Mouse (Mus musculus): ENCODE results near the gene Cenpv.

Gene Cenpv

DNA sequence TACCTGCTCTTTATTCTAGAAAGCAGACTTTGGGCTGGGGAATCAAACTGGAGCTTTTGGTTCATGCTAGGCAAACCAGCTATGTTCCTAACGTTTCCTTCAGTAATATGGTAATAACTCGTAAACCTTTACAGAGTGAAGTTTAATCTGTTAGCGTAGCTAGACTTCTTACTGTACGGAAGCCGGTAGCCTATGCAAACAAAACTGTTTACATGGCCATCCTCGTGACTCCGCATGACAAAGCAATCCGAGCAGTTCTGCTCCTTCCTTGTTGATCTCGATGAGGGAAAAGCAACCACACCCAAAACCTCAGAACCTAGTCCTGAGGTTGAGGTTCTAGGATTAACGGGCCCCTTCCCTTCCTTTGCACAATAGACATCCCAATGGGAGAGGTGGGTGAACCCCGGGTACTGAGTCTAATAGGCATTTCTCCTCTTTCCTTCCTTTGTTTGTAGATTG is 11.2 kb upstream of the Cenpv start:
- H3K9me3 ChIP-seq (ENCODE audit: low read length), result no peaks in the 10 kb centered on the region
- no peaks in the 10 kb centered on the region for H3K27me3 ChIP-seq (ENCODE audit: insufficient read depth, low read length)
- H3K4me3 ChIP-seq (replicated peaks; ENCODE audit: low read length), result peak overlapping the region; percentile 90
- H3K36me3 ChIP-seq (ENCODE audit: insufficient read depth, low read length), result peaks cover 27% of the 10 kb centered on the region
- H3K4me1 ChIP-seq (replicated peaks; ENCODE audit: low read depth, low read length), result peaks cover 39% of the 10 kb centered on the region
- TF ChIP-seq POU5F1 (IDR thresholded peaks at IDR 0.05; ENCODE audit: borderline replicate concordance, low read length) (peak; percentile 36; the same call in 1 of the 2 replicates), NANOG (IDR thresholded peaks at IDR 0.05; ENCODE audit: borderline replicate concordance, low read length) (no peak)

DNA sequence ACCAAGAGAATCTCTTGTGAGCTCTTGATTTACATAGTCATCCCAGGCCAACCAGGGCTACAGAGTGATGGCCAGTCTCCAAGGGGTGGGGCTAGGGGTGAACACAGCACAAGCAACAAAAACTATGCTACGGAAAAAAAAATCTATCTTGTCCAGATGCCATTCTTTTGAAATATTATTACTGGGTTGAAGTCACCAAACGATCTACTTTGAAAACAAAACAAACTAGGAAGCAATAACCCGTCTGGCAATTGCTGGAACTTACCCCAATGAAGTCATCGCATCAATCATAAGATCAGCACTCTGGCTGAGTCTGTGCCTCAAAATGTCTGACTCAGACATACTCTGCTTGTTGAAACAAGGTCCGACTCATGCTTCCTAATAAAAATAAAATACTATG is 10.7 kb upstream of the Cenpv start:
- Histone ChIP-seq H3K27me3 (ENCODE audit: insufficient read depth, low read length) (no peaks in the 10 kb centered on the region), H3K4me3 (replicated peaks; ENCODE audit: low read length) (peak overlapping the region; percentile 90), H3K36me3 (ENCODE audit: insufficient read depth, low read length) (peaks cover 22% of the 10 kb centered on the region), H3K4me1 (replicated peaks; ENCODE audit: low read depth, low read length) (peaks cover 36% of the 10 kb centered on the region), H3K9me3 (ENCODE audit: low read length) (no peaks in the 10 kb centered on the region)
- no peak for TF ChIP-seq CTCF (conservative IDR thresholded peaks at IDR 0.05; ENCODE audit: low read length)
- TF ChIP-seq NANOG (IDR thresholded peaks at IDR 0.05; ENCODE audit: borderline replicate concordance, low read length), result no peak
- TF ChIP-seq POU5F1 (IDR thresholded peaks at IDR 0.05; ENCODE audit: borderline replicate concordance, low read length), result no peak

DNA sequence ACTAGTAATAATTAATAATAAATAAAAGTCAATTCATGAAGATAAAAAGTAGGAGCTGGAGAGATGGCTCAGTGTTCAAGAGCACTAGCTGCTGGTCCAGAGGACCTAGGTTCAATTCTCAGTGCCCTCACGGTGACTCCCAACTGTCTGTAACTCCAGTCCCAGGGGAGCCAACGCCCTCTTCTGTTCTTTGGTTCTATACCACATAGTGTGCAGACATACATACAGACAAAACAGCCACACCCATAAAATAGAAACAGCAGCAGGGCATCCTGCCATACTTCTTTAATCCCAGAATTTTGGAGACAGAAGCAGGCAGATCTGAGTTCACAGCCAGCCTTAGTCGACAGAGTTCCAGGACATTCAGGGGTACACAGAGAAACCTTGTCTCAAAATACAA is 4.9 kb upstream of the Cenpv start:
- no peaks in the 10 kb centered on the region for H3K27me3 ChIP-seq (ENCODE audit: insufficient read depth, low read length)
- peaks cover 54% of the 10 kb centered on the region for H3K4me1 ChIP-seq (replicated peaks; ENCODE audit: low read depth, low read length)
- TF ChIP-seq POU5F1 (IDR thresholded peaks at IDR 0.05; ENCODE audit: borderline replicate concordance, low read length) (no peak), CTCF (conservative IDR thresholded peaks at IDR 0.05; ENCODE audit: low read length) (no peak), NANOG (IDR thresholded peaks at IDR 0.05; ENCODE audit: borderline replicate concordance, low read length) (no peak)
- H3K4me3 ChIP-seq (replicated peaks; ENCODE audit: low read length), result no peak overlapping the region
- H3K36me3 ChIP-seq (ENCODE audit: insufficient read depth, low read length), result no peaks in the 10 kb centered on the region
- H3K9me3 ChIP-seq (ENCODE audit: low read length), result no peaks in the 10 kb centered on the region

DNA sequence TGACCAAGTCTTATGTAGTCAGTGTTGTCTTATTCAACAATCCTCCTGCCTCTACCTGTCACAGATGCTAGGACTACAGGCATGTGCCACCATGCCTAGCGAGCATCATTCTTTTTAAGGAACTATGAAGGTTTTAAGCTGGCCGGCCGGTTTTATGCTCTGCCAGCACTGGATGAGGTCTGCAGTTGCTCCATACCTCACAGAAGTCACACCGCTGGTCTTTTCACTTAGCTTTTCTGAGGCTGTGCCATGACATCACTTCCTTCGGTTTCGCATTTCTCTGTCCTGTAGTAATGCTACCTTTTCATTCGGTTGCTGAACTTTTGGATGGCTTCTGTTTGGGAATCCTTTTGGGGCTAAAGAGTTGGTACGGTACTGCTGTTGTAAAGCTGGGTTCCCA is 2.5 kb upstream of the Cenpv start:
- TF ChIP-seq NANOG (IDR thresholded peaks at IDR 0.05; ENCODE audit: borderline replicate concordance, low read length) (no peak), POU5F1 (IDR thresholded peaks at IDR 0.05; ENCODE audit: borderline replicate concordance, low read length) (no peak), CTCF (conservative IDR thresholded peaks at IDR 0.05; ENCODE audit: low read length) (no peak)

DNA sequence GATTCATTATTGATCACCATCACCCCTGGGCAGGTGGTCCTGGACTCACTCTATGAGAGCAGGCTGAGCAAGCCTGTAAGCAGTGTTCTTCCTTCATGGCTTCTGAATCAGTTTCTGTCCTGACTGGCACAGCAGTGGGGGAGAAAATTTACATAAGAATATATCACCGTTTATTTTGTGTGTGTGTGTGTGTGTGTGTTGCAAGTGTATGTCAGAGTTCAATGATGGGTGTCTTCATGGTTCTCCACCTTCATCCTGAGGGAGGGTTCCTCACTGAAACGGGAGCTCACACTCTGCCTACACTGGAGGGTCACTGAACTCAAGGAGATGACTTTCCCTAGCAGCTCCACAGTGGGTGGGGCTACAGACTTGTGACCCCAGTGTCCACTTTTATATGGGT is 1.9 kb upstream of the Cenpv start:
- Histone ChIP-seq H3K36me3 (ENCODE audit: insufficient read depth, low read length) (peaks cover 3% of the 10 kb centered on the region), H3K9me3 (ENCODE audit: low read length) (no peaks in the 10 kb centered on the region), H3K4me3 (replicated peaks; ENCODE audit: low read length) (no peak overlapping the region), H3K27me3 (ENCODE audit: insufficient read depth, low read length) (no peaks in the 10 kb centered on the region), H3K4me1 (replicated peaks; ENCODE audit: low read depth, low read length) (peaks cover 63% of the 10 kb centered on the region)
- TF ChIP-seq NANOG (IDR thresholded peaks at IDR 0.05; ENCODE audit: borderline replicate concordance, low read length), result no peak
- no peak for TF ChIP-seq CTCF (conservative IDR thresholded peaks at IDR 0.05; ENCODE audit: low read length)
- TF ChIP-seq POU5F1 (IDR thresholded peaks at IDR 0.05; ENCODE audit: borderline replicate concordance, low read length), result no peak

More for the DNA sequence above, 2.5 kb upstream of the Cenpv start:
- no peaks in the 10 kb centered on the region for H3K9me3 ChIP-seq (ENCODE audit: low read length)
- H3K27me3 ChIP-seq (ENCODE audit: insufficient read depth, low read length), result no peaks in the 10 kb centered on the region
- H3K4me1 ChIP-seq (replicated peaks; ENCODE audit: low read depth, low read length), result peaks cover 64% of the 10 kb centered on the region
- no peak overlapping the region for H3K4me3 ChIP-seq (replicated peaks; ENCODE audit: low read length)
- no peaks in the 10 kb centered on the region for H3K36me3 ChIP-seq (ENCODE audit: insufficient read depth, low read length)

DNA sequence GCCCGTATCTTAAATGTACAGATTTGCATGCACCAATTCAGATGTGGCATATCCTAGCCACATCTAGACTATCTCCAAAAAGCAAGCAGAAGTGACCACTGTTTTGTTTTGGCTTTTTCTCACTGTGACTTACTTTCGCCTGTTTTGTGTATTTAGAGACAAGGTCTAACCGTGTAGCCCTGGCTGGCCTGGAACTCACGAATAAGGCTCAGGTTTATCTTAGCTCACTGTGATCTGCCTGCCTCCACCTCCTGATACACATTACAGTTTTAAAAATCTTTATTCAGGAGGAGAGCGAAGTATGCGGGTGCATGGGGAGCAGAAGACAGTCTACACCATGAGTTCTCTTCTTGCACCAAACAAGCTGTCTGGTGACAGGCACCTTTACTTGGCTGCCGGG is 1.1 kb upstream of the Cenpv start:
- Histone ChIP-seq H3K27me3 (ENCODE audit: insufficient read depth, low read length) (no peaks in the 10 kb centered on the region), H3K36me3 (ENCODE audit: insufficient read depth, low read length) (peaks cover 11% of the 10 kb centered on the region), H3K4me3 (replicated peaks; ENCODE audit: low read length) (no peak overlapping the region), H3K9me3 (ENCODE audit: low read length) (no peaks in the 10 kb centered on the region), H3K4me1 (replicated peaks; ENCODE audit: low read depth, low read length) (peaks cover 61% of the 10 kb centered on the region)
- TF ChIP-seq POU5F1 (IDR thresholded peaks at IDR 0.05; ENCODE audit: borderline replicate concordance, low read length) (no peak), CTCF (conservative IDR thresholded peaks at IDR 0.05; ENCODE audit: low read length) (no peak), NANOG (IDR thresholded peaks at IDR 0.05; ENCODE audit: borderline replicate concordance, low read length) (no peak)

DNA sequence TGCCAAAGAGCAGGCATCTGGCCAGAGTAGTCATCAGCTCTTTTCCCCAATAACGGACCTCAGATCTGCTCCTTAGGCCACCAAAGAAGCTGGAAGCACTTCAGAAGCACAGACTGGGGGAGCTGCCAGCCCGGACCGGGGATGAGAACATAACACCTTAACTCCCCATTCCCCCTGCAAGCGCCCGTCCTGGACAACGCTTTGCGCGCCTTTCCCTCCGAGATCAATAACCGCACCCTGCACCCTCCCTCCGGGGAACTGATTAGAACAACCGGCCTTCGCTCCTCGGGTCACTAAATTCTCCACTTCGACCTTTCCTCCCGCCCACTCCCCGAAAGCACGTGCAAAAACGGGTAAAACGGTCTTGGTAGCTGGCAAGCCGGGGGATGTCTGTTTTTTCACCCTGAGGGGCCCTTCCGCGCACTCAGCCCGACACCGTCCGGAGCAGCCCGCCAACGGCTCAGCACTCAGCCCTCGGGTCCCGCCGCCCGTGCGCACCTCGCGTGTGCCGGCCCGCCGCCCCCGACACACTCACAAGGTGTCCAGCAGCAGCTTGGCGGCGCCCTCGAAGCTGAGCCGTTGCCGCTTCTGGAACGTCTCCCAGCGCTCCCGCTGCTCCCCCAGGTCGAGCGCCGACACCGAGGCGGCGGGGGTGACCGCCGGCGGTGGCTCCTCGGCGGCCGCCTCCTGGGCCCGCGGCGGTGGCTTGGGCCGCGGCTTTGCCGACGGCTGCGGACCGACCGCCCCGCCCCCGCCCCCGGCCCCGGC is 556 bp downstream of the Cenpv start:
- peaks cover 59% of the 10 kb centered on the region for H3K4me1 ChIP-seq (replicated peaks; ENCODE audit: low read depth, low read length)
- H3K4me3 ChIP-seq (replicated peaks; ENCODE audit: low read length), result peak overlapping the region; percentile 88
- no peaks in the 10 kb centered on the region for H3K9me3 ChIP-seq (ENCODE audit: low read length)
- peaks cover 27% of the 10 kb centered on the region for H3K36me3 ChIP-seq (ENCODE audit: insufficient read depth, low read length)
- no peaks in the 10 kb centered on the region for H3K27me3 ChIP-seq (ENCODE audit: insufficient read depth, low read length)
- TF ChIP-seq CTCF (conservative IDR thresholded peaks at IDR 0.05; ENCODE audit: low read length) (no peak), POU5F1 (IDR thresholded peaks at IDR 0.05; ENCODE audit: borderline replicate concordance, low read length) (no peak), NANOG (IDR thresholded peaks at IDR 0.05; ENCODE audit: borderline replicate concordance, low read length) (no peak)

DNA sequence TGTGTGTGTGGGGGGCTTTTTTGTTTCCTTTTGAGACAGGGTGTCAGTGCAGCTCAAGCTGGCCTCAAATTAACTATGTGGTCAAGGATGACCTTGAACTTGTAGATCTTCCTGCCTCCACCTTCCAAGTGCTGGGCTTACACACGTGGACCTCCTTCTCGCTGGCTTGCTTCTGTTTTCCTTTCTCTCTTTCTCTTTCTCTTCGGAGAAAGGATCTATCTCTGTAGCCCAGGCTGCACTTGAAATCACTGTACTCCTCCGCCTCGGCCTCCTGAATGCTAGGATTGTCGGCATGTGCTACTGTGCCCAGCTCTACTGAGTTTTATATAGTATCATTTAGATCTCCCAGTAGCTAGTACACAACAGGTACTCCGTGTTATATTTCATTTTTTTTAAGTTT is 1.5 kb downstream of the Cenpv start:
- Histone ChIP-seq H3K4me1 (replicated peaks; ENCODE audit: low read depth, low read length) (peaks cover 56% of the 10 kb centered on the region), H3K9me3 (ENCODE audit: low read length) (no peaks in the 10 kb centered on the region), H3K36me3 (ENCODE audit: insufficient read depth, low read length) (peaks cover 36% of the 10 kb centered on the region), H3K27me3 (ENCODE audit: insufficient read depth, low read length) (no peaks in the 10 kb centered on the region), H3K4me3 (replicated peaks; ENCODE audit: low read length) (peak overlapping the region; percentile 88)
- no peak for TF ChIP-seq CTCF (conservative IDR thresholded peaks at IDR 0.05; ENCODE audit: low read length)
- TF ChIP-seq NANOG (IDR thresholded peaks at IDR 0.05; ENCODE audit: borderline replicate concordance, low read length), result no peak
- TF ChIP-seq POU5F1 (IDR thresholded peaks at IDR 0.05; ENCODE audit: borderline replicate concordance, low read length), result no peak
